Mouse (Mus musculus): ENCODE measurements at regions not wholly inside any gene's neighbourhood (a gene's known extent, or its start where the extent isn't known, plus 50 kb on each side); places are given as distances from the start of the nearest gene placed in this dataset.

DNA sequence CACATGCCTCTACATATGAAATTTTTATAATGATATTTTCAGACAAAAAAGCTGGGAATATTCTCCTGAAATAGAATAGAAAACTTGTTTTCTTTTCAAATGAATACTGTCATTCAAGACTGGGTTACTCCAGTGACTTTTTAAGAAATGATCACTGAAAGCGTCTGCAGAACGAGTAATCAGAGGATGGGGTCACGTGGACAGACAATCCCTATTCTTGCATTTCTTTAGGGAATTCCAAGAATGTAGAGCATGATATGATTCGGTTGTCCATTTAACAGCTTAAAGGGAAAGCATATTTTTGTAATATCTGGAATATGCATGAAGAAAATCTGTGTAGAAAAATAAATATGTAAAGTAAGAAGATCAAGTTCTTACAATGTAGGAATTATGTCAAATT, 65.6 kb downstream of the 4933402N22Rik start:
- no peak for ATAC-seq (replicated peaks; ENCODE audit: poor library complexity, severe bottlenecking)

DNA sequence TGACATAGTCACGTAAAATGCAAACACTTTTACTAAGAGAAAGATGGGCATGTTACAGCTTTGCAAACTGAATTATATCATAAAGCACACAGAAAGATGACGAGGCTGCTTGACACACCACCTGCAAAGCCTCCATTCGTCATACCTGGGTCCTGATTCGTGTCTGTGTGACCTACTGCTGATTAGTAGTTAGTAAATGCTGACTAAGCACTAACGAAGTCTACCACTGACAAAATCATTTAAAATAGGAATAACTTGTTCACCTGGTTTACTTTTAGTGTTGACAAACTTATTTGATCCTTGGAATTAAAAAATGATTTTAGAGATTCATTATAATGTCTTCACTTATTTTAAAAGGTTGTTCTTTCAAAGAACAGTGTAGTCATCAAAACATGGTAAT, 71.3 kb downstream of the 4933402N22Rik start:
- no peak for ATAC-seq (replicated peaks; ENCODE audit: poor library complexity, severe bottlenecking)

DNA sequence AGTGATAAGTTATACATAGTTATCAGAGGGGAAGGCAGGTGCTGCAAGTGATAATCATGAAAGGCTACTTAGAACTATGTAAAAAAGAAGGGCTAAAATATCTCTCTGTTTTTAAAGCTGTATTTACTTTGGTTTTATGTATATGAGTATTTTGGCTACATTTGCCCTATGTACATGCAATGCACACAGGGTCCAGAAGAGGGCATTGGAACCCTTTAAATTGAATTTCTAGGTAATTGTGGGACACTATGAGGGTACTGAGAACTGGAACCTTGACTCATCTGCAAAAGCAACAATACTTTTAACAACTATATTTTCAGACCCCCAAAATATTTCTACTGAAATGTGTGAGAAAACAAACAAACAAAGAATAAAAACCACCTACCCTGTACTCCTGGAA, 82.9 kb downstream of the 4933402N22Rik start:
- ATAC-seq (replicated peaks; ENCODE audit: poor library complexity, severe bottlenecking) = no peak

DNA sequence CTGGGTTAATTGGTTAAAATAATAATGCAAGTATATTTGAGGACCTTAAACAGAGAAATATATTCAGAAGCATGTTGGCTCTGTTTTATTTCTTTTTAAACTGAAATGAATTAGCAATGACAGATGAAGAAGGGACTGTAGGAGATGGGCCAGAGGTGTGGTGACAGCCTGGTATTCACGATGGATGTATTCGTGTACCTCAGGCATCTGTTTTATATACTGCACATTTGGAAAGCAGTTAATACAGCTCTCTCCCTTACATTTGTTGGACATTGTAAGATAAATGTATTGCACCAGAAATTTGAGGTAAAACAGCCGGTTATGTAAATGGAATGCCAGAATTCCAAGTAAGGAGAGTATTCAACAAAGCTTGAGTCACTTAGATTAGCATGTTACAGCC, 88.6 kb downstream of the 4933402N22Rik start:
- ATAC-seq (replicated peaks; ENCODE audit: poor library complexity, severe bottlenecking) = no peak

DNA sequence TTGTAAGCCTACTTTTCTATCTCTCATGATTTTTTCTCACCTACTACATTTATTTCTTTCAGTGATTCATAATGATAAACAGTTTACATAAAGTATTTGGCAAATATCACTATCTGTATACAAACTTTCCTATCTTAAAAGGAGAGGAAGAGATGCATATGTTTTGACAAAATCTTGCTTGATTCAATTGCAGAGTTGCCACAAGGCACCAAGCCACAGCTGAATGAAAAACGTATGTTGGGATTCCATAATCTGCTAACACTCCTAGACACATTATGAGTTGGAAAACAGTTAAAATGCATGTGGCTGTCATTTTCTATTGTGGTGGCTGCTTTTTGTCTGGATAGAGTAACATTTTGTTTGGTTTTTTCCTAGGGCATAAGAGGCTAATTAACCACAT, 98.5 kb downstream of the 4933402N22Rik start:
- ATAC-seq (replicated peaks; ENCODE audit: poor library complexity, severe bottlenecking) = no peak

DNA sequence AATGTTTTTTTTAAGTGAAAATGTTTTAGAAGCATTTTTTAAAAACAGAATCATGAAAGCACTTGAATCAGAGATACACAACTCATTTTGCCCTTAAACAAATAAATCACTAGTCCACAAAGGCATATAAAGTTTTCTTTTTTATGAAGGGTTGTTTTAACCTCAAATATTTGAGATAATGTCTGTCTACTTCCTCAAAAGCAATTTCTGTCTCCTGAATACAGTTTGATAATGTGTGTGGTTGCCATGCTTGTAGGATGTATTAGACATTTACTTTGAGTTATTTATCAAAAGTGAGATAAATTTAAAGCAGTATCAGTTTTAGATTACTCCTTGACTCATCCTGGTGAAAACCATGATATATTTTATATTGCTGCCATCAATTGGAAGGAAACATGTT, 102.6 kb downstream of the 4933402N22Rik start:
- ATAC-seq (replicated peaks; ENCODE audit: poor library complexity, severe bottlenecking) = no peak

DNA sequence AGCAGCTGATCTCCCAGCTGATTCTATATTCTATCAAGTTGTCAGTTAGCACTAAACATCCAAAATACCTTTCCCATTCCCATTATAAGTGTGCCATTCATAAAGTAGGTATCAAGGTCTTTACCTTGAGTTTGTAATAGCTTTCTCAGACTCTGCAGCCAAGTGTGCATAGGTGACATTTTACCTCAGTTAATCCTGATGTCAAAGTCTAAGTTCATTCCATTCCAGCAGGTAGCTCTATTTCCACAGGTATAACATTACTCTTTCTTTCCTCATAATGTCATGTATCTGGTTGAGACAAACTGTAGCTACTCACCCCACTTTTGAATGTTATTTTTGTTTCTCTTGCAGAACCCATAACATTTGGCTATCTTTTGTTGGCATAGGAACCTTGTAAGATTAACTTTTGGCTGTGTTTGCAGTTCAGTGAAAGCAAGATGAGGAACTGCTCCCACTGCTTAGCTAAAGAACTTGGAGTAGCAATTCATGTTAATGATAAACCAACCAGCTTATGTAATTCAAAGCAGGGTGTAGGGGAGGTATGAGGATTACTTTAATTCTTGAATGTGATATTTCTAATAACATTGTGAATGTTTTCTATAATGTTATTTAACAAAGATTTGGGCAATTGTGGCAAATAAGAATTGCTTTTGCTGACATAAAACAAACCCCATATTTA, 107.0 kb downstream of the 4933402N22Rik start:
- ATAC-seq (replicated peaks; ENCODE audit: poor library complexity, severe bottlenecking) = no peak

DNA sequence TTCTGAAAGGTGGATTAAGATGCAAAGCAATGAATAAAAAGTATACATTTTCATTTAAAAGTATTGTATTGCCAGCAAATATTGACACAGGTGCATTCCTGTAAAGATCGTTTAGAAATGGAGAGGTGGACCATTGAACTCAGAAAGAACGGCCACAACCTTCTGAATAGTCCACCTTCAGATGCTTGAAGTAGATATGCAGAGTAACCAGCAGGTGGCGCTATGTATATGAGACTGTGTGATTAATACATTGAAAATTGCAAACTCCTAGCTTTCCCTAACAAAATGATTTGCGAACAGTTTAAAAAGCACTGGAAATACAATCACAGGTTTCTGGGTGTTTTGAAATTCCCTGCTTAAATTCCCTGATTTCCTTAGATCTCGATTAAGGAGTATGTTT, 112.2 kb downstream of the 4933402N22Rik start:
- ATAC-seq (replicated peaks; ENCODE audit: poor library complexity, severe bottlenecking) = peak; percentile 82

DNA sequence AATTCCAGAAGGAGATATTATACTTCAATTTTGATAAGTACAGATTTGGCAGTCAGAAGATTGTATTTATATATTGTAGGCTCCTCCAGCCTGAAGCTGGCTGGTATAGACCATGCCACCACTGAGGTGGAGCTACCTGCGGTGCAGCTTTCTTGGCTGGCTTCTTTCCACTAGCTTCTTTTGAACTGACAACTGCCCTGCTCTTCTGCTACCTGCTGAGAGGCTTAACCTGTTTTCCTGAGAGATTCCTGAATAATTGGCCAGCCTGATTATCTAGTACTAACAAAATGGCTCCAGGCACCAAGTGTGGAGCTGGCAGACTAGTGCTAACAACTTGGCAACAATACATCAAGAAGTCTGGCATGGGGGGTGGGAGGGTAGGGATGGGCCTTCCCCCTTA, 132.0 kb downstream of the 4933402N22Rik start:
- ATAC-seq (replicated peaks; ENCODE audit: poor library complexity, severe bottlenecking) = no peak

DNA sequence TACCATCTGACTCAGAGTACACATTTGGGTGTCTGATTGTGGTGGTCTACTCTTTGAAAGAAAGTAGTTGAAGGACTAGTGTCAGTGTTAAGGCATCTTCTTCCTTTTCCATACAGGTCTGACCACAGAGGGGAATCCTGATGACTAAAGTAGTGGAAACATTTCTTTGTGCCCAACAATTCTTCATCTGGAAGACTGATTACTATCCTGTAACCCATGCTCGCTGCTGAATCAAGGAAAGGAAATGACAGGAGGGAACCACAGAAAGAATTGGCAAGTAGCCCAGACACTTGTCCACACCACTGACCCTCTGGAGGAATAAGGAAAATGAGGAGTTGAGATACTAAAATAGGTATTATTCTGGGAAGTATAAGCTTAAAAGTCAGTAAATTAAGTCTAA, 162.3 kb downstream of the 4933402N22Rik start:
- ATAC-seq (replicated peaks; ENCODE audit: poor library complexity, severe bottlenecking) = no peak

DNA sequence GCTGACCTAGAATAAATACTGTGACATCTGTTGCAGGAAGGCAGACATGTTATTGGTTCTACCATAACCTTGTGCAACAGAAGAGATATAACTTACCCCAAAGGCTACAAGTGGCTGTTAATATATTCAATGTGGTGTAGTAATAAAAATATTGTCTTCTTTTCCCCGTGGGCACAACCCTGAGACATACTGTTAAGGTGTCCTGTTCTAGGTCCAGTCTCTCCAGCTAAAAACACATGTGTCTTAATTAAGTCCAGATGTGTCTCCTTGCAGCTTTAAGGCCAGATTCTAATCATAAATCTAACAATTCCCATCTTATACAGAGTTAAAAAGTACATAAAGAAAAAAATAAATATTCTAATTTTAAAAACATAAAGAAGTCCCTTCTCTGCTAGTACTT, 175.8 kb downstream of the 4933402N22Rik start:
- no peak for ATAC-seq (replicated peaks; ENCODE audit: poor library complexity, severe bottlenecking)

DNA sequence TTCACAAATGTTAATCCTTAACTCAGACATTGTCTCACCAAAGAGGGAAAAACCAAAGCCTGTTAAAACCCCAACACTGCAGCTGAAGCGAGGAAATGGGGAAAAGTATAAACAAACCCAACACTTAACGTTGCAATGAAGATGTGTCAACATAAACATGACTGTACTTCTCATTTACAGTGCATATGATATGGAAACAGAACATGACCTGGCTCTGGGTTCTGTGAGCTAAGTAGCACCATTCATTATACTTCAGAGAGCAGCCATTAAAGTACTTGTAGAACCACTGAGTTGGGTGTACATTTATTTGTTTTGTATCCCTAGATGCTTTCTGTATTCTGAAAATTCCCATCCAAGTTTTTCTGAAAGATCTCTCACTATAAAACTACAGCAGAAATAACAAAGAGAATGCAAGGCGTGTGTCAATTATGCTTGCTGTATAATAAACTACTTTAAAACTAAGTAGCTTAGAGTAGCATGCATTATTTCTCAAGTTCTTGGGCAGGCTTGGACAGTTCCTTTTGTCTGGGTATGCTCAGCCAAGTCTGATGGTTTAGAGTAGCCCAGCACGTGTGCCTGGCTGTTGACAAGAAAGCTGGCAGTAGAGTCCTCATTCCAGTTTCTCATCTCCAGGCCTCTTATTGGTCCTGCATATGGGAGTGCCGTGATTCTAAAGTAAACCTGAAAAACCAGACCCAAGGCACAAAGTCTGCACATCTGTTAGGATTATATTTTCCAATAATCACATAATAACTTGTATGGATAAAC, 198.9 kb downstream of the 4933402N22Rik start:
- no peak for ATAC-seq (replicated peaks; ENCODE audit: poor library complexity, severe bottlenecking)

DNA sequence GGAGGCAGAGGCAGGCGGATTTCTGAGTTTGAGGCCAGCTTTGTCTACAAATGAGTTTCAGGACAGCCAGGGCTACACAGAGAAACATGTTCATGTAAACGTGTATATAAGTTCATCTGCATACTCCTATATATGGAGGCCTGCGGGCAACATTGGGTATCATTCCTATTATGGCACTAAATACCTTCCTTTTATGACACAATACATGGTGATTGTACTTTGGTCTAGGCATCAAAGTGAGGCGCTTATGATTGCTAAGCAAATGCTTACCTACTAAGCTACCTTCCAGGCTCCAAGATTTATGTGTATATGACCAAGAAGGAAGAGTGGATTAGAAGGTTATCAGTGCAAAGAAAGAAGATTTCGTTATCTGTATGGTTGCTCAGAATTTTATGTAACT, 207.1 kb downstream of the 4933402N22Rik start:
- no peak for ATAC-seq (replicated peaks; ENCODE audit: poor library complexity, severe bottlenecking)

DNA sequence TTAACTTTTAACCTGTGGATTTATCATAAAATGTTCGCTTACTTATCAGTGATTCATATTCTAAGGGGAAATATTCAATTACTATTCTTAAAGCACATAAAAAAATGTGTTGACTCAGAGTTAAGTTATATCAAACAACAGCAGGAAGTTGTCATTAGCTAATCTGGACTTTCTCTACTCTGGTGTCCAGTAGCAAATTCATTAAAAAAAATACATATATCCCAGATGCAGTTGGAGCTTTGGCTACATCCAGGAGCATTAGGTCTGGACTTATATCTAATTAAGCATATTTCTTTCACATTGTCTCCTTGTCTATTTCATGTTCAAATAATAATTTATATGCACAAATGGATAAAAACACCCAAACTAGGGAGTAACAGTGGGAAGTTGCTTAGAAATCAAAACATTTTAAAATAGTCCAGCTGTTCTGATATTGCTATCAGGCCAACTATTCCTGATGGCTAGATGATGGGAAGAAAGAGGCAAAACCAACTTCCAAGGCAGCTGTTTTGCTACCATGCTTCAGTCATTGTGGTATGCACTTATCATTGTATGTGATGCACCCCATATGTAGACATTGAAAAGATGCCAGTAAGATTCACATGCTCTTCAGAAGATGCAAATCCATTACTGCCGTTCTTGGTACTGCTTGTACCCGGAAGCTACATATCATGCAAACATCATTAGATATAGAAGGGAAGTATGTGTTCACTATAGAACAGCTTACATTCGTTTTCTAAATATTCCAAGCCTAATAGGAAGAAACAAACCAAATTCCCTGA, 209.8 kb downstream of the 4933402N22Rik start:
- no peak for ATAC-seq (replicated peaks; ENCODE audit: poor library complexity, severe bottlenecking)

DNA sequence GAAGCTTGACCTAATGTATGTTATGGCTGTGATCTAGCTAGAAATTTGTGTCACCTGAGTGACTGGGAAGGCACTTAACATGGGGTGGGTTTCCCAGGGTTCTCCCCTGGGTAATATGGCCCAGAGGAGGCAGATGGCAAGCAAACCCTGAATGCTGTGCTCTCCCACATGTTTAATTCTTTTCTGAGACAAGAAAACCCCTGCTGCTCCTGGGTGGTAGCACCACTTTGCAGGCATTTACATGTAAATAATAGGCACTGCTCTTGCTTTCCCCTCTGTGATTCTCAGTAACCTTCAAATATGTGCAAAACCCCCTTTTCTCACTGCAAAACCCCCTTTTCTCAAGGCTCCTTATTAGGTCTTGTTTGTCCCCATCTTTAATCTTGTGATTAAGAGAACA, 221.1 kb downstream of the 4933402N22Rik start:
- ATAC-seq (replicated peaks; ENCODE audit: poor library complexity, severe bottlenecking) = no peak

DNA sequence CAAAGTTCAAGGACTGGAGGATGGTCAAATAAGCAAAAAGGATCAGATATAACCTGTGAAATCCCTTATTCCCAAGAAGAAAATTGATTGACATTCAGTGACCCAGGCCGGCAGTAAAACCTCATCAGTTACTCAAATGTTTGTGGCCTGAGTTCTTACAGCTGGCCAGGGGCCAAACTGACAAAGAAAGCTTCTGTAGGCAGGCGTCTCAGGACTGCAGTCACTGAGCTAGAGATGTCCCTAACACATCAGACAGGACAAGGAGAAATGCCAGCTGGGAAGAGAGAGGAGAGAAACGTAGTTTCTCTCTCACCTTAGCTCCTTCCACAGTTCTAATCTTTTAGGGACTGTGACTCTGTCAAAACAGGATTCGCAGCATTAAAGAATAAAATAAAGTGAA, 229.9 kb upstream of the Sema3d start:
- ATAC-seq (replicated peaks; ENCODE audit: poor library complexity, severe bottlenecking) = no peak

DNA sequence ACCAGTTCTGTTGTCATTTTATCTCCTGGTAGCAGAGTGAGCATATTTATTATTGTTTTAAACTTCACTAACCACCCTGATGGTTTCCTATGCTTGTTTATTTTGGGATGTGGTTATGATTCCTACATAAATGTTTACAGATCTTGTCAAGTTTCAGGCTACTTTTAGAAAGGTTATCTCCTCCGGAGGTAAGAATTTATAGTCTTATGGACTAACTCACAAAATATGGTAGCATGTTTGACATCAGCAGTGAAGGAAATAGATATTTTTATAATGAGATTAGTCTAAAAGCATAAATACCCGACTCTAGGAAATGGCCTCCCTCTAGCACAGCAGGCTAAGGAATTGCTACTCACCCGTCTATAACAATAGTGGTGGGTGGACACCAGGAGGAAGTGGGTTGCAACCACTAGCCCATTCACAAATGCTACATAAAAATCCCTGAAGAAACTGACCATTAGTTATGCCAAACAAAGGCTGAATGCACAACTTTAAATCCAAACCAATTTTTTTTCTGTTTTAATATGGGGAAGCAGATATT, 228.6 kb upstream of the Sema3d start:
- ATAC-seq (replicated peaks; ENCODE audit: poor library complexity, severe bottlenecking) = no peak

DNA sequence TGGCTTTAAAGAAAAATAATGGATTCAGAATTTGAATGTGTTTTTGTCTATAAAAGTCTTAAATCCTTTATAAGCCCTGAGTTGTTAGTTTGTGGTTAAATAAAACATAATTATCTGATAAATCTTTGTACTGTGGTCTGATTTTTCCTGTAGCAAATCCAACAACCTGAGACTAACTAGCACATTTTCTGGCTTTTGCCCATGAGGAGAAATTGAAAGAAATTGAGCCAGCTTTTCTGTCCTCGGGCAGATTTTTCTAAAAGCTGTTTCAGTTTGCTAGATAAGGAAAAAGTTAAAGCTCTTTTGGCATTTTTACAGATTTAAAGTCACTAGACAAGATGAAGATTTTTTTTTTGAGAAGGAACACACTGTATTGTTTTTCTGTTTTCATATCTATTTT, 191.5 kb upstream of the Sema3d start:
- ATAC-seq (replicated peaks; ENCODE audit: poor library complexity, severe bottlenecking) = no peak

DNA sequence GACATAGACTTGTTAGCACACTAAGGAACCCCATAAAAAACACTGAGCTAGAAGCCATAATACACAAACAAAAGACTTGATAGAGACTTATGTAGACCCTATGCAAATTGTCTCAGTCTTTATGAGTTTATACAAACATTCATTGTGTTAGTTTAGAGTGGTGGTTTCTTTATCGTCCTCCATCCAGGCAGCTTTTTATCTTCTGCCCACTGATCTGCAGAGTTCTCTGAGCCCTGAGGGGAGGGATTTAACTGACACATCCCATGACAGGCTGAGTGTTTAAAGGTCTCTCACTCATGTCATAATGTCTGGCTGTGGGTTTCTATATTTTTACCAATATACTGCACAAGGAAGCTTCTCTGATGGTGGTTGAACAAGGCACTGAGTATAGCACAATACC, 175.7 kb upstream of the Sema3d start:
- no peak for ATAC-seq (replicated peaks; ENCODE audit: poor library complexity, severe bottlenecking)

DNA sequence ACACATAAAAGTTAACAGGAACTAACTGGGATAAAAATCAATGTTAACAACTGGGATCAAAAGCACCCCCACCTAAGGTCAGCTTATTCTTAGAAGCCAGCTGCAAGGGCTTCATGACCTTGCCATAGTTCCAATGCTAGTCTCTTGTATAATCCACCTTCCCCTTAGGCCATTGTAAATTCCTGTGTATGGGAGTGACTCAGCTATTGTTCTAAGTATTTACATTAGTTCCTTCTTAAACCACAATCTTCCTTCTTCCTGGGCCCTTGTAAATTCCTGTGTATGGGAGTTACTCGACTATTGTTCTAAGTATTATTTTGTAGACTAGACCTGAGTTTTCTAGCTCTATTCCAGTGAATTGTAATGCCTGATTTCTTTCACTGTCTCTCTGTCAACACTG, 173.6 kb upstream of the Sema3d start:
- ATAC-seq (replicated peaks; ENCODE audit: poor library complexity, severe bottlenecking) = no peak

DNA sequence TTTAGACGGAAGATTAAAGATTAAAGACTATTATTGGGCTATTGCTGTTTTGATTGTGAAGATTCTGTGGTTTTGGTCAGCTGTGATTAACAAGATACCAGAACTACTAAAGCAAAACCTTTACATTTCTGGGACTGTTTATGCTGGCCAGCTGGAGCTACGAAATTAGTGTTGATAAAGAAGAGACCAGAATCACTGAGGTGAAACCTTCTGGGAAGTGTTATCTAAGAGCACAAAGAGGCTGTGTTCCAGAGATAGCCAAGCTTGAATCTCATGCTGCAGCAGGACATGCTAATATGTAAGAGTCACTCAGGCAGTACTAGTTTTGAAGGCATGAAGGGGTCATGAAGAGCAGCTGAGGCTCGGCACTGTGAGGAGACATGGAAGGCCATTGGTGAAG, 169.7 kb upstream of the Sema3d start:
- no peak for ATAC-seq (replicated peaks; ENCODE audit: poor library complexity, severe bottlenecking)
